Mouse (Mus musculus): Measurements from ENCODE around the gene Spc25. TPM values are rescaled to one million over a fixed set of nuclear protein-coding genes. Genes with fewer than 3 reads are reported as not detected.

Gene Spc25
- polyA plus RNA-seq, 1 experiment from 2014 or later, result 193 TPM

GRCm38 (mm10) chr2:69221868-69222416 lies 15.9 kb upstream of the Spc25 start:
- ATAC-seq (ENCODE audit: insufficient number of reproducible peaks, insufficient read depth, low FRiP score, low TSS enrichment, low read depth), result no peak
- H3K9ac ChIP-seq (replicated peaks), result no peak overlapping the region
- no peak overlapping the region for H3K27ac ChIP-seq
- WGBS, result 69% methylated on average over 5 of the region's 5 CpGs
- H3K4me3 ChIP-seq (replicated peaks), result no peak overlapping the region
- H3K9me3 ChIP-seq, result no peaks in the 10 kb centered on the region
- no peaks in the 10 kb centered on the region for H3K4me1 ChIP-seq (replicated peaks)
- H3K27me3 ChIP-seq, result no peaks in the 10 kb centered on the region
- H3K4me2 ChIP-seq, result no peak overlapping the region
- H3K36me3 ChIP-seq, result no peaks in the 10 kb centered on the region

DNA sequence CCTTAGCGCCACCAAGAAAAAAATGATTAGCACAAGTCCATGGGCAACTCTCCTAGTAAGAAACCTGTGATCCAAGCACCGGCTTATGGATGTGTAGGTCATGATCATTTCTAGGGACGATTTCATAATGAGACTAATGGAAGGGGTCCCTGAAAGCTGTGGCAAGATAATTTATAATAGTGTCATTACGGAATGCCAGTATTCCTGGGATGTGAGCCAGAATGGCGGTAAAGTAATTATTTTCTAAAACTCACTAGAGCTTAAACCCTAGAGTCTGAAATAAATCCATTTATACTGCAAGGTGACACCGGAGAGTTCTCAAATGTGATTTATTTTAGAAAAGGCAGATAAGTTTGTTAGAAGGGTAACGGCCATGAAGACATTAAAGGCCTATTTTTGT lies 9.2 kb upstream of the Spc25 start:
- Histone ChIP-seq H3K27me3 (no peaks in the 10 kb centered on the region), H3K4me1 (replicated peaks) (no peaks in the 10 kb centered on the region), H3K4me3 (replicated peaks) (no peak overlapping the region), H3K27ac (no peak overlapping the region), H3K9ac (replicated peaks) (no peak overlapping the region), H3K36me3 (no peaks in the 10 kb centered on the region), H3K4me2 (no peak overlapping the region), H3K9me3 (no peaks in the 10 kb centered on the region)
- ATAC-seq (ENCODE audit: insufficient number of reproducible peaks, insufficient read depth, low FRiP score, low TSS enrichment, low read depth), result no peak
- 75% methylated on average over 7 of the region's 7 CpGs for WGBS

DNA sequence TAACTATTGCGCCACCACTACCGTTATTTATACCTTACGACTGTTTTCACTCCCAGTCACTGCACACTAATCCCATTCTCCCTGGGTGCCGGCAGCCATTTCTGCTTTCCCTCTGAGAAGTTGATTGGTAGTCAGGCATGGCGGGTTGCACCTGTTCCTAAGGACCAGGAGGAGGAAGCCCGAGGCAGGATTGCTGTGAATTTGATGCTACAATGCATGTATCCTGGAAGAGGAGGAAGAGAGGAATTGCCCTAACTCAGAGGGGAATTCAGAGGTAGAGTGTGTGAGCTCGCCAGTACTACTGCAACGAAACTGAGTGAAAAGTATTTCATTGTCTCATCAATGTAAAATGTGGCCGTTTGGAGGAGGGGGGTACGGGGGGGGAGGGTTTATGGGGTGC lies 6.7 kb upstream of the Spc25 start:
- Histone ChIP-seq H3K4me2 (no peak overlapping the region), H3K4me1 (replicated peaks) (no peaks in the 10 kb centered on the region), H3K27ac (no peak overlapping the region), H3K36me3 (no peaks in the 10 kb centered on the region), H3K4me3 (replicated peaks) (no peak overlapping the region), H3K9me3 (no peaks in the 10 kb centered on the region), H3K9ac (replicated peaks) (no peak overlapping the region), H3K27me3 (no peaks in the 10 kb centered on the region)
- no peak for ATAC-seq (ENCODE audit: insufficient number of reproducible peaks, insufficient read depth, low FRiP score, low TSS enrichment, low read depth)
- WGBS, result 69% methylated on average over 10 of the region's 10 CpGs

DNA sequence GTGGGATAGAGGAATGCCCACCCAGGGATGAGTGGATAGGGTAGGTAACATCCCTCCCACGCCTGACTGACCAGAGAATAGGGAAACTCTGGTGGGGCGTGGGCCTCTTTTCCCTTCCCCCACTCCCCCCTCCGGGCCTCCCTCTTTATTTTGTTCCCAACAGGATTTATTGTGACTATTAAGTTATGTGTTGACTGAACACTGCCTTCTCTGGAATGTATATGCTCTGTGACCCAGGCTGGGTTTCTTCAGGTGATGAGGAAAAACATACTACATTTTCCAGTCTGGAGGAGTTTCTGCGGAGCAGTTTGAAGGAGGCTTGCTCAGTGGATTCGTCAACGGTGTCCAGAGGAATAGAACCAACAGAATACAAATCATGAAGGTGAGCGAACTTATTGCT lies 4.8 kb upstream of the Spc25 start, which contains the start of gene G6pc2:
TSS of gene G6pc2 (plus strand) at position 301 of the 400 bp plus-strand sequence.
- ATAC-seq (ENCODE audit: insufficient number of reproducible peaks, insufficient read depth, low FRiP score, low TSS enrichment, low read depth), result no peak
- WGBS, result 80% methylated on average over 7 of the region's 7 CpGs
- no peak within 1 kb of the TSS for H3K4me2 ChIP-seq

GRCm38 (mm10) chr2:69209684-69210083 lies 3.7 kb upstream of the Spc25 start:
- 95% methylated on average over 3 of the region's 3 CpGs for WGBS
- no peaks in the 10 kb centered on the region for H3K36me3 ChIP-seq
- H3K4me1 ChIP-seq (replicated peaks), result peaks cover 6% of the 10 kb centered on the region
- no peak for ATAC-seq (ENCODE audit: insufficient number of reproducible peaks, insufficient read depth, low FRiP score, low TSS enrichment, low read depth)
- no peaks in the 10 kb centered on the region for H3K27me3 ChIP-seq
- no peak overlapping the region for H3K4me3 ChIP-seq (replicated peaks)
- no peaks in the 10 kb centered on the region for H3K9me3 ChIP-seq
- no peak overlapping the region for H3K9ac ChIP-seq (replicated peaks)
- H3K27ac ChIP-seq, result no peak overlapping the region
- no peak overlapping the region for H3K4me2 ChIP-seq

More for the DNA sequence above, 4.8 kb upstream of the Spc25 start, which contains the start of gene G6pc2:
- no peaks in the 10 kb centered on the region for H3K36me3 ChIP-seq
- H3K4me1 ChIP-seq (replicated peaks), result no peaks in the 10 kb centered on the region
- H3K27ac ChIP-seq, result no peak within 1 kb of the TSS
- no peaks in the 10 kb centered on the region for H3K9me3 ChIP-seq
- H3K9ac ChIP-seq (replicated peaks), result no peak within 1 kb of the TSS
- no peak within 1 kb of the TSS for H3K4me3 ChIP-seq (replicated peaks)
- H3K27me3 ChIP-seq, result no peaks in the 10 kb centered on the region

DNA sequence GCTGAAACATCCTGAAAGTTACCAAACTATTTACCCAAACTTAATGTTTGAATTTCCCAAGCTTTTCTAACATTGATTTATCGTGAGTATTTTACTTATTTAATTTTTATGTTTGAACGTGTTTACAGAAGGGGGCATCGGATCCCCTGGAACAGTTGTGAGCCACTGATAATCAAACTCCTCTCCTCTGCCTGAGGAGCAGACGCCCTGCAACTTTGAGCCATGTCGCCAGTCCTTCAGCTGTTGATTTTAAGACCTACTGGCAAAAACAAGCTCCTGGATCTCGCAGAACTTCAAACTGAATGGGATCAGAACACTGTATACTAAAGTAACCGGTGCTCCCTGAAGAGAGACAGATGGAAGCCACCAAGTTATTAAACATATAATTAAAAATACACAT lies 529 bp upstream of the Spc25 start:
- H3K9me3 ChIP-seq, result no peaks in the 10 kb centered on the region
- peak; percentile 48; the same call in 1 of the 2 replicates for ATAC-seq (ENCODE audit: insufficient number of reproducible peaks, insufficient read depth, low FRiP score, low TSS enrichment, low read depth)
- H3K27me3 ChIP-seq, result no peaks in the 10 kb centered on the region
- H3K36me3 ChIP-seq, result peaks cover 10% of the 10 kb centered on the region
- H3K4me2 ChIP-seq, result peak overlapping the region; percentile 42
- no peak overlapping the region for H3K9ac ChIP-seq (replicated peaks)
- peak overlapping the region; percentile 82 for H3K4me3 ChIP-seq (replicated peaks)
- no peak overlapping the region for H3K27ac ChIP-seq
- WGBS, result 18% methylated on average over 7 of the region's 7 CpGs
- H3K4me1 ChIP-seq (replicated peaks), result peaks cover 9% of the 10 kb centered on the region

DNA sequence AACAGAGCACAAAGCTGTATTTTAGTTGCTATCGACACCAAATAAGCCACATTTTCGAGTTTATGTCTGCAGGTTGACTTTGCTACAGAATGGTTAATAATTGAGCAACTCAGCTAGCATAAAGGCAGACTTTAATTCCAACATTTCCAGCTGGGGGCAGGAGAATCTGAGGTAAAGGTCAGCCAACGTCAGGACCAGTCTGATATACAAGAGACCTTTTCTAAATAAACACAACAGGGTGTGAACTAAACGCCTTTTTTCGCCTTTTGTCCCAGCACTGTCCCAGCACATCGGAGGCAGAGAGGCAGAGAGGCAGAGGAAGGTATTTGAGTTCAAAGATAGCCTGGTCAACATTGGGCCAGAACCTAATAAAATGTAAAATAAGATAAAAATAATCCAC lies 809 bp downstream of the Spc25 start:
- WGBS, result 20% methylated on average over 6 of the region's 6 CpGs

GRCm38 (mm10) chr2:69193555-69193954 lies 12.4 kb downstream of the Spc25 start:
- no peak overlapping the region for H3K4me2 ChIP-seq
- H3K27me3 ChIP-seq, result no peaks in the 10 kb centered on the region
- H3K4me1 ChIP-seq (replicated peaks), result no peaks in the 10 kb centered on the region
- no peak for ATAC-seq (ENCODE audit: insufficient number of reproducible peaks, insufficient read depth, low FRiP score, low TSS enrichment, low read depth)
- H3K4me3 ChIP-seq (replicated peaks), result no peak overlapping the region
- no peak overlapping the region for H3K9ac ChIP-seq (replicated peaks)
- WGBS, result 82% methylated on average over 5 of the region's 5 CpGs
- H3K27ac ChIP-seq, result no peak overlapping the region
- H3K36me3 ChIP-seq, result peaks cover 53% of the 10 kb centered on the region
- no peaks in the 10 kb centered on the region; the same call in 1 of the 2 replicates for H3K9me3 ChIP-seq

More for the DNA sequence above, 809 bp downstream of the Spc25 start:
- no peak for ATAC-seq (ENCODE audit: insufficient number of reproducible peaks, insufficient read depth, low FRiP score, low TSS enrichment, low read depth)
- Histone ChIP-seq H3K9ac (replicated peaks) (peak overlapping the region; percentile 80), H3K4me3 (replicated peaks) (peak overlapping the region; percentile 82), H3K4me2 (peak overlapping the region; percentile 67), H3K9me3 (no peaks in the 10 kb centered on the region), H3K36me3 (peaks cover 21% of the 10 kb centered on the region), H3K4me1 (replicated peaks) (peaks cover 9% of the 10 kb centered on the region), H3K27me3 (no peaks in the 10 kb centered on the region), H3K27ac (no peak overlapping the region)

DNA sequence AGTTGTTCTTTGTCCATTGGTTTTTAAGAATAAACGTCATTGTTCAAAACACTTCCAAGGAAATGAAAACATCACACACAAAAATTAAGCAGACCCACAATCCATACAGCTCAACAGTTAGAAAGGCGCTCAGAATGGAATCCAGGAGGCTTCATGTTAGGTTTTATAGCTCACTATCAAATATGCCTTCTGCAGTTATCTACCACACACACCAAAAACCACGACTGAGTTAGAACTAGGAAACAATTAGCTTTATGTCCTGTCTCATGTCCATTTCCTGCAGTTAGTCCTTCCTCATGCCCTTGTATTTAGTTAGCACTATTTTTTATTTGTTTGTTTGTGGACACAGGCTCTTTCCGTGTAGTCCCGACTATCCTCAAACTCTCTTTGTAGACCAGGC lies 14.9 kb downstream of the Spc25 start:
- H3K9ac ChIP-seq (replicated peaks), result no peak overlapping the region

DNA sequence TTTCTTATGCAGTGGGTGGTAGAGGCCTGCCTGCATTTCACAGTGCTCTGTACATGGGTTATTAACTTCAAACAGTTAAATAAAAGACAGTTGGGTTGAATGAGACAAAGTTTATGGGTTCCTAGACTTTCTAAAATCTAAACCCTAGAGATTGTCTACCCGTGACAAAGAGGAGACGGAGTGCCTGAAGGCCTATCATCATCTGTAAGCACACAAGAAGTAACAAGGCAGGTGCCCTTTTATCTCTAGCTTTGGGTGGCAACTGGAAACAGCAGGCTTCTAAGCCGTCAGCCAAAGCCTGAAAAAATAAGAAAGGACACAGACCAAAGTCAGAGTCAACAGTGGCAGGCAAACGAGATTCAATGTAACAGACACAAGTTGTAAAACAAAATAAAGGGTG lies 16.8 kb downstream of the Spc25 start:
- no peak for ATAC-seq (ENCODE audit: insufficient number of reproducible peaks, insufficient read depth, low FRiP score, low TSS enrichment, low read depth)
- 75% methylated on average over 4 of the region's 4 CpGs for WGBS
- no peak overlapping the region for H3K4me3 ChIP-seq (replicated peaks)
- no peaks in the 10 kb centered on the region for H3K4me1 ChIP-seq (replicated peaks)
- H3K27me3 ChIP-seq, result no peaks in the 10 kb centered on the region
- no peak overlapping the region for H3K4me2 ChIP-seq
- H3K36me3 ChIP-seq, result peaks cover 21% of the 10 kb centered on the region
- H3K27ac ChIP-seq, result no peak overlapping the region
- H3K9me3 ChIP-seq, result no peaks in the 10 kb centered on the region; the same call in 1 of the 2 replicates
- H3K9ac ChIP-seq (replicated peaks), result no peak overlapping the region

More for the DNA sequence above, 14.9 kb downstream of the Spc25 start:
- Histone ChIP-seq H3K4me1 (replicated peaks) (no peaks in the 10 kb centered on the region), H3K27ac (no peak overlapping the region), H3K4me2 (no peak overlapping the region), H3K4me3 (replicated peaks) (no peak overlapping the region), H3K36me3 (peaks cover 39% of the 10 kb centered on the region), H3K27me3 (no peaks in the 10 kb centered on the region), H3K9me3 (no peaks in the 10 kb centered on the region; the same call in 1 of the 2 replicates)
- WGBS, result 89% methylated on average over 5 of the region's 5 CpGs
- ATAC-seq (ENCODE audit: insufficient number of reproducible peaks, insufficient read depth, low FRiP score, low TSS enrichment, low read depth), result no peak

DNA sequence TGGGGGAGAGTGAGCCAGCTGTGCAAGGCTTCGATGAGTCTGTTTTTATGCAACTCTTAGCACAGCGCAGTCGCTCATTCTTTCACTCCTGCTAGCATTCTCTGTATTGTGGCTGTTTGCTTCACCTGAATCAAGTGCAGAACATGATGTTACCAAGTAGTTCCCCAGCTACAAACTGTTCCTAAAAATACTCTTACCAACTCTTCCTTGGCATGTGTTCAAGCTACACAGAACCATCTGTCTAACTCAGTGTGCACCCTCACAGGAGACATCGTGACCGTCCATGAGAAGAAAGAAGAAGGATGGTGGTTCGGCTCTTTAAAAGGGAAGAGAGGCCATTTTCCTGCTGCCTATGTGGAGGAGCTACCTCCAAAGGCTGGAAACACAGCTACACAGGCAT lies 17.3 kb downstream of the Spc25 start:
- Histone ChIP-seq H3K9ac (replicated peaks) (no peak overlapping the region), H3K4me2 (no peak overlapping the region), H3K4me3 (replicated peaks) (no peak overlapping the region), H3K27me3 (no peaks in the 10 kb centered on the region), H3K36me3 (peaks cover 16% of the 10 kb centered on the region), H3K9me3 (no peaks in the 10 kb centered on the region; the same call in 1 of the 2 replicates), H3K4me1 (replicated peaks) (no peaks in the 10 kb centered on the region), H3K27ac (no peak overlapping the region)
- 93% methylated on average over 6 of the region's 6 CpGs for WGBS
- no peak for ATAC-seq (ENCODE audit: insufficient number of reproducible peaks, insufficient read depth, low FRiP score, low TSS enrichment, low read depth)

DNA sequence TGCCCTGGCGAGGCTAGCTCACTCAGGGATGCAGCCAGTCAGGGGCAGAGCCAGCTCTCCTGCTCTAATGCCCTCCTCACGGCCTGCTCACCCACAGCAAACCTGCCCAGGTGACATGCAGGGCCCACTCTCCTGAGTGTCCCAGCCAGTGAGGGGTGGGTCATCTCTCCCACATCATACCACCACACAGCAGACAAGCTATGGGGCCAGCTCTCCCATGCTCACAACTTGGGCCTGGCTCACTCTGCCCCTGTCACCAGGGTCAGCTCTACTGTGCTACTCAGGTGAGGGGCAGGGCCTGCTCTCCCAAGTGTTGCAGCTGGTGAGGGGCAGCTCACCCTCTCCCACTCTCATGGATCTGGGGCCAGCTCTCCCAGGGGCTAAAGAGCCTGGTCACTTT lies 18.0 kb downstream of the Spc25 start:
- 94% methylated on average over 2 of the region's 2 CpGs for WGBS
- H3K4me2 ChIP-seq, result no peak overlapping the region
- peaks cover 9% of the 10 kb centered on the region; the same call in 1 of the 2 replicates for H3K36me3 ChIP-seq
- no peaks in the 10 kb centered on the region for H3K27me3 ChIP-seq
- no peaks in the 10 kb centered on the region for H3K4me1 ChIP-seq (replicated peaks)
- H3K4me3 ChIP-seq (replicated peaks), result no peak overlapping the region
- H3K9ac ChIP-seq (replicated peaks), result no peak overlapping the region
- H3K9me3 ChIP-seq, result no peaks in the 10 kb centered on the region
- no peak for ATAC-seq (ENCODE audit: insufficient number of reproducible peaks, insufficient read depth, low FRiP score, low TSS enrichment, low read depth)
- no peak overlapping the region for H3K27ac ChIP-seq

Measured in limb, embryonic 12.5 days (tissue).